Mouse (Mus musculus) myocyte (in vitro differentiated cells): ENCODE measurements at regions not wholly inside any gene's neighbourhood (a gene's known extent, or its start where the extent isn't known, plus 50 kb on each side); places are given as distances from the start of the nearest gene placed in this dataset.

Source experiments
- H3K27me3 ChIP-seq: one replicate; pipeline ENCODE4 v1.6.1; 2011; ENCODE audit not compliant: control insufficient read depth, insufficient read depth, insufficient read length
- H3K36me3 ChIP-seq: one replicate; pipeline ENCODE4 v1.6.1; 2011; ENCODE audit not compliant: control insufficient read depth, insufficient read depth
- H3K4me2 ChIP-seq: one replicate; pipeline ENCODE4 v1.6.1; 2011; ENCODE audit warnings: low read depth, control low read depth
- H3K4me3 ChIP-seq: one replicate; pipeline ENCODE4 v1.5.1; 2011; ENCODE audit warnings: mild to moderate bottlenecking, control low read depth, moderate library complexity
- H3K79me2 ChIP-seq: one replicate; pipeline ENCODE4 v1.6.1; 2011; ENCODE audit not compliant: control insufficient read depth, insufficient read depth
- H3ac ChIP-seq: one replicate; pipeline ENCODE4 v1.6.1; 2011; ENCODE audit not compliant: control insufficient read depth, insufficient read length
- CEBPB ChIP-seq: IDR thresholded peaks from 2 replicates; pipeline ENCODE4 v1.6.1; 2011; ENCODE audit warnings: mild to moderate bottlenecking, moderate library complexity; ENCODE audit not compliant: poor library complexity, insufficient read depth, severe bottlenecking
- E2F4 ChIP-seq: IDR thresholded peaks from one replicate; pipeline ENCODE4 v1.6.1; 2011; ENCODE audit warnings: mild to moderate bottlenecking, control low read depth, moderate library complexity; ENCODE audit not compliant: insufficient read depth
- MAX ChIP-seq: IDR thresholded peaks from one replicate; pipeline ENCODE4 v1.6.1; 2011; ENCODE audit warnings: low read depth, mild to moderate bottlenecking, control low read depth
- MYOD1 ChIP-seq, 3 experiments: IDR thresholded peaks; one replicate each; pipeline ENCODE4 v1.6.1; 2011; ENCODE audit warnings: control low read depth in 2 of 3, low read depth in 2 of 3, mild to moderate bottlenecking in 2 of 3, moderate library complexity in 1 of 3; ENCODE audit not compliant: insufficient read length in 2 of 3, control insufficient read depth in 1 of 3
- MYOG ChIP-seq, 3 experiments: IDR thresholded peaks; one replicate each; pipeline ENCODE4 v1.6.1; 2011; ENCODE audit warnings: control low read depth in 2 of 3, low read depth in 2 of 3, mild to moderate bottlenecking in 2 of 3; ENCODE audit not compliant: insufficient read length in 2 of 3, control insufficient read depth in 1 of 3, insufficient read depth in 1 of 3
- POLR2A ChIP-seq: IDR thresholded peaks from one replicate; pipeline ENCODE4 v1.6.1; 2011; ENCODE audit warnings: low read depth, mild to moderate bottlenecking, control low read depth, moderate library complexity; ENCODE audit not compliant: insufficient read length
- POLR2AphosphoS2 ChIP-seq: IDR thresholded peaks from one replicate; pipeline ENCODE4 v1.6.1; 2011; ENCODE audit warnings: low read depth, control low read depth; ENCODE audit not compliant: insufficient read length
- REST ChIP-seq: IDR thresholded peaks from one replicate; pipeline ENCODE4 v1.6.1; 2011; ENCODE audit warnings: mild to moderate bottlenecking, control low read depth, moderate library complexity; ENCODE audit not compliant: insufficient read depth, insufficient read length
- SRF ChIP-seq: IDR thresholded peaks from one replicate; pipeline ENCODE4 v1.6.1; 2011; ENCODE audit warnings: low read depth; ENCODE audit not compliant: control insufficient read depth, insufficient read length
- TCF12 ChIP-seq: IDR thresholded peaks from one replicate; pipeline ENCODE4 v1.6.1; 2011; ENCODE audit warnings: mild to moderate bottlenecking, control low read depth; ENCODE audit not compliant: poor library complexity, insufficient read depth, severe bottlenecking
- TCF3 ChIP-seq: IDR thresholded peaks from one replicate; pipeline ENCODE4 v1.6.1; 2011; ENCODE audit warnings: low read depth, control low read depth; ENCODE audit not compliant: insufficient read length
- USF1 ChIP-seq: IDR thresholded peaks from one replicate; pipeline ENCODE4 v1.6.1; 2011; ENCODE audit warnings: low read depth, mild to moderate bottlenecking, control low read depth, moderate library complexity

- no peak for TF ChIP-seq POLR2A
- no peak for TF ChIP-seq TCF3
- TF ChIP-seq MYOD1 (IDR thresholded peaks at IDR 0.05; ENCODE audit: control insufficient read depth in 1 of 3, insufficient read length in 2 of 3, low read depth in 2 of 3): no peak
- TF ChIP-seq MYOG (IDR thresholded peaks at IDR 0.05; ENCODE audit: control insufficient read depth in 1 of 3, insufficient read depth in 1 of 3, insufficient read length in 2 of 3, low read depth in 2 of 3): no peak
- TF ChIP-seq TCF12: no peak
- no peak for TF ChIP-seq MAX
- no peak for TF ChIP-seq REST
- TF ChIP-seq E2F4: no peak
- TF ChIP-seq USF1: no peak
- TF ChIP-seq POLR2AphosphoS2: no peak
- TF ChIP-seq CEBPB: no peak
- no peak for TF ChIP-seq SRF
- no peaks in the 10 kb centered on the region for H3K27me3 ChIP-seq
- H3K79me2 ChIP-seq: no peaks in the 10 kb centered on the region
- no peak overlapping the region for H3ac ChIP-seq
- no peaks in the 10 kb centered on the region for H3K36me3 ChIP-seq
- H3K4me3 ChIP-seq: no peak overlapping the region
- H3K4me2 ChIP-seq: no peak overlapping the region
Measured at GRCm38 (mm10) chr9:90533372-90533771, 262.8 kb upstream of the Tbc1d2b start.

GRCm38 (mm10) chr9:90521186-90521585 lies 250.6 kb upstream of the Tbc1d2b start:
- H3K4me2 ChIP-seq: no peak overlapping the region
- H3K79me2 ChIP-seq: no peaks in the 10 kb centered on the region
- TF ChIP-seq REST (no peak), POLR2A (no peak)

GRCm38 (mm10) chr9:90494888-90495287 lies 224.3 kb upstream of the Tbc1d2b start:
- no peak overlapping the region for H3ac ChIP-seq
- no peak for TF ChIP-seq TCF12
- no peak for TF ChIP-seq MAX
- TF ChIP-seq POLR2AphosphoS2: no peak
- TF ChIP-seq USF1: no peak
- TF ChIP-seq MYOG (IDR thresholded peaks at IDR 0.05; ENCODE audit: control insufficient read depth in 1 of 3, insufficient read depth in 1 of 3, insufficient read length in 2 of 3, low read depth in 2 of 3): no peak
- no peaks in the 10 kb centered on the region for H3K79me2 ChIP-seq
- no peak overlapping the region for H3K4me3 ChIP-seq
- no peaks in the 10 kb centered on the region for H3K27me3 ChIP-seq
- H3K4me2 ChIP-seq: no peak overlapping the region
- no peaks in the 10 kb centered on the region for H3K36me3 ChIP-seq

More at GRCm38 (mm10) chr9:90521186-90521585, 250.6 kb upstream of the Tbc1d2b start:
- no peaks in the 10 kb centered on the region for H3K36me3 ChIP-seq
- no peak overlapping the region for H3ac ChIP-seq
- no peaks in the 10 kb centered on the region for H3K27me3 ChIP-seq
- H3K4me3 ChIP-seq: no peak overlapping the region

- no peak overlapping the region for H3K4me2 ChIP-seq
- no peak overlapping the region for H3ac ChIP-seq
- H3K4me3 ChIP-seq: no peak overlapping the region
- no peaks in the 10 kb centered on the region for H3K36me3 ChIP-seq
- no peaks in the 10 kb centered on the region for H3K79me2 ChIP-seq
- no peak for TF ChIP-seq MYOG (IDR thresholded peaks at IDR 0.05; ENCODE audit: control insufficient read depth in 1 of 3, insufficient read depth in 1 of 3, insufficient read length in 2 of 3, low read depth in 2 of 3)
- TF ChIP-seq E2F4: no peak
- no peak for TF ChIP-seq CEBPB
- no peak for TF ChIP-seq USF1
- TF ChIP-seq TCF12: no peak
- no peaks in the 10 kb centered on the region for H3K27me3 ChIP-seq
Measured at GRCm38 (mm10) chr9:90490561-90491152, 220.1 kb upstream of the Tbc1d2b start.

- Histone ChIP-seq H3K79me2 (no peaks in the 10 kb centered on the region), H3K27me3 (no peaks in the 10 kb centered on the region), H3ac (no peak overlapping the region), H3K4me2 (no peak overlapping the region), H3K36me3 (no peaks in the 10 kb centered on the region), H3K4me3 (no peak overlapping the region)
- TF ChIP-seq CEBPB (no peak), TCF12 (no peak), MYOG (IDR thresholded peaks at IDR 0.05; ENCODE audit: control insufficient read depth in 1 of 3, insufficient read depth in 1 of 3, insufficient read length in 2 of 3, low read depth in 2 of 3) (no peak), POLR2AphosphoS2 (no peak), REST (no peak), MAX (no peak), USF1 (no peak), POLR2A (no peak), MYOD1 (IDR thresholded peaks at IDR 0.05; ENCODE audit: control insufficient read depth in 1 of 3, insufficient read length in 2 of 3, low read depth in 2 of 3) (no peak), E2F4 (no peak), SRF (no peak), TCF3 (no peak)
Measured at GRCm38 (mm10) chr9:90450579-90450978, 180.0 kb upstream of the Tbc1d2b start.

- TF ChIP-seq POLR2AphosphoS2 (no peak), REST (no peak), TCF3 (no peak), POLR2A (no peak), MAX (no peak), TCF12 (no peak), E2F4 (no peak), MYOG (IDR thresholded peaks at IDR 0.05; ENCODE audit: control insufficient read depth in 1 of 3, insufficient read depth in 1 of 3, insufficient read length in 2 of 3, low read depth in 2 of 3) (no peak), CEBPB (no peak), USF1 (no peak), SRF (no peak), MYOD1 (IDR thresholded peaks at IDR 0.05; ENCODE audit: control insufficient read depth in 1 of 3, insufficient read length in 2 of 3, low read depth in 2 of 3) (no peak)
- Histone ChIP-seq H3K79me2 (no peaks in the 10 kb centered on the region), H3ac (no peak overlapping the region), H3K4me2 (no peak overlapping the region), H3K27me3 (no peaks in the 10 kb centered on the region), H3K4me3 (no peak overlapping the region), H3K36me3 (no peaks in the 10 kb centered on the region)
Measured at GRCm38 (mm10) chr9:90446957-90447356, 176.4 kb upstream of the Tbc1d2b start.
